Mouse (Mus musculus) midbrain, embryonic 10.5 days (tissue): ENCODE results near the gene Igll1. TPM values are rescaled to one million over a fixed set of nuclear protein-coding genes. Genes with fewer than 3 reads are reported as not detected.

Experiments
- DNase-seq: peaks from one replicate; pipeline ENCODE4 v3.0.0-alpha.2; 2017; ENCODE audit warnings: low spot score
- H3K27ac ChIP-seq: fragments of 300-500 bp; sonication (generic); replicated peaks from 2 replicates; pipeline ENCODE4 v1.5.1; 2016; ENCODE audit warnings: mild to moderate bottlenecking
- H3K27me3 ChIP-seq: fragments of 300-500 bp; sonication (generic); 2 replicates; pipeline ENCODE4 v1.6.1; 2016; ENCODE audit warnings: low read depth, mild to moderate bottlenecking; ENCODE audit not compliant: poor library complexity, severe bottlenecking
- H3K36me3 ChIP-seq: fragments of 300-500 bp; sonication (generic); 2 replicates; pipeline ENCODE4 v1.6.1; 2016; ENCODE audit warnings: mild to moderate bottlenecking, moderate library complexity
- H3K4me1 ChIP-seq: fragments of 300-500 bp; sonication (generic); 2 replicates; pipeline ENCODE4 v1.6.1; 2016
- H3K4me3 ChIP-seq: fragments of 300-500 bp; sonication (generic); 2 replicates; pipeline ENCODE4 v1.5.1; 2016; ENCODE audit warnings: mild to moderate bottlenecking, moderate library complexity
- H3K9me3 ChIP-seq: fragments of 300-500 bp; sonication (generic); replicated peaks from 2 replicates; pipeline ENCODE4 v1.6.1; 2016; ENCODE audit warnings: mild to moderate bottlenecking
- WGBS: fragments of 180-500 bp; shearing (Covaris S2); methylation state at CpG from one replicate; pipeline ENCODE4 v1.1.7; 2016; 5-methylcytosine and 5-hydroxymethylcytosine counted together
- polyA plus RNA-seq: library from polyadenylated mRNA; unstranded; fragments of >200 nt; fragmentation: Nextera tagmentation; extraction: Ambion mirVana; gene quantifications from 2 replicates; pipeline ENCODE4 v1.2.1, GENCODE M21; 2016

Gene Igll1
- polyA plus RNA-seq, 1 experiment from 2014 or later, result 0.17 TPM

DNA sequence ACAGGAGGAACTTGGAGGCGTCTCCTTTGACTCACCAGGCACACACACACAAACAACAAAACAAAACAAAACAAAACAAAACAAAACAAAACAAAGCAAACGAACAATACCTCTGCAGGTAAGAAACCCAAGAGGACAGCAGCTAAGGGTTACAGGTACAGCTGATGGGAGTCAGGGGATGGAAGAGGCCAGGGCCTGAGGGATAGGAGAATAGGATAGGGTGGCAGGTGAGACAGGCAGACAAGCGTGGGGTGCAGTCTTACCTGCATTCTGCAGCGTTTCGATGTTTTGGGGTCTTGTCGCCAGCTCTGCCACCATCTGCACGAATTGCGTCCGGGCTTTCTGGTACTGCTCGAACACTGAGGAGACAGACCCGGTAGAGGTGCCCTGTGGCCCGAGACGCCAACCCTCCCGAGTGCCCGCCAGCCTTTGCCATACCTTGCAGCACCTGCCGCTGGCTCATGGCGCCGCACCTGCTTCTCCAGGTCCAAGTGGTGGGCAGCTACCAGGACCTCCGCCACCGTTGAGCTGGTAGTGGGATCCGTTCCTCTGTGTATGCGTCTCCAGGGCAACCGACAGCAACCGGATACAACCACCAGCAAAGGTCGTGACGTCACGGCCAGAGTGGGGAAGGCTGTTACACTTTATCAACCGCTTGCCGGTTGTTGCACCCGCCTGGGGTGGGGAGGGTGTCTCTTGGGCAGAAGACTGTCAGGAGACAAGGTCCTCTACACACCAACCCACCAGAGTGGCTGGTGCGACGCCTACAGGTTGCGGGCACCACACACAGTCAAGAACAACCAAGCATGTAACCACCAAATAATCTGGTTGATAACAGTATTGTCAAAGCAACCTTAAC, 34.8 kb downstream of the Igll1 start, which contains the start of gene Spag6l:
TSS of gene Spag6l (minus strand) at position 700 of the 859 bp plus-strand sequence.
- Histone ChIP-seq H3K9me3 (no peaks in the 10 kb centered on the region), H3K4me1 (peaks cover 8% of the 10 kb centered on the region), H3K27ac (peak within 1 kb of the TSS; percentile 68), H3K4me3 (peak within 1 kb of the TSS; percentile 65), H3K36me3 (no peaks in the 10 kb centered on the region), H3K27me3 (no peaks in the 10 kb centered on the region)
- peak; percentile 71 for DNase-seq
- WGBS, result 9% methylated on average over 33 of the region's 33 CpGs

DNA sequence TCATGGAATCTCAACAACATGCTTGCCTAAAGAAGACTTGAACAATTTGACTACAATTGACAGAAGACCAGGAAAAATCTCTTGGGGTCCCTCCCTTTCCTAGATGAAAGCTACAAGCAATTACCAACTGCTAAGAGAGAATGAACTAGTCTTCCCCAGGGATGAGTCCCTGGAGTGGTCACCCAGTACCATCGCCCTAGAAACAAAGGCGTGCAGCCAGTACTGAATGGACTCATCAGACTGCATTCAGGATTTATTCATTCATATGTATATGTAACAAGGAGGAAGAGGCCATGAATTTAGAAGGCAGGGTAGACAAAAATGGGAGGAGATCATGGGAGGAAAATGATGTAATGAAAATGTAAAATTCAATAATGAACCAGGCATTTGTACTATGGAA, 37.6 kb downstream of the Igll1 start:
- DNase-seq, result no peak
- Histone ChIP-seq H3K27me3 (no peaks in the 10 kb centered on the region), H3K36me3 (no peaks in the 10 kb centered on the region), H3K4me3 (no peak overlapping the region), H3K4me1 (peaks cover 8% of the 10 kb centered on the region), H3K9me3 (no peaks in the 10 kb centered on the region), H3K27ac (no peak overlapping the region)
- 85% methylated on average over 2 of the region's 2 CpGs for whole genome bisulfite sequencing

DNA sequence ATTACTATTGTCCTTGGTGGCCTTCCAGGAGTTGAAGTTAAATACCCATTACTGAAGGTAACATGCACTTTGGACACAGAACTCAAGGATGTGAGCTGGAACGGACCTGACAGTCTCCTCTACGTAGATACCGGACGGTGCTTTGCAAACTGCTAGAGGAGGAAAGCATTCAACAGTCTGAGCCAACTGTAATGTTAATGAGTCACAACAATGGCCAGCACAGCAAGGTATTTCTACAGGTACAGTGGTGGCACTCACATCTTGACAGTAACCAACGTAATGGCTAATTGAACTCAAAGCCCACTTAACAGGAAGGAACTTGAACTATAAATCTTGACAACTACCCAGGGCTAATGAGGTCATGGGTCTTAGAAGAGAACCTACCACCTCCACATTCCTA, 38.3 kb downstream of the Igll1 start:
- H3K9me3 ChIP-seq, result no peaks in the 10 kb centered on the region
- no peaks in the 10 kb centered on the region for H3K27me3 ChIP-seq
- 32% methylated on average over 5 of the region's 5 CpGs for WGBS
- no peak for DNase-seq
- H3K4me1 ChIP-seq, result peaks cover 8% of the 10 kb centered on the region
- H3K36me3 ChIP-seq, result no peaks in the 10 kb centered on the region
- no peak overlapping the region for H3K4me3 ChIP-seq
- no peak overlapping the region for H3K27ac ChIP-seq

Other genes starting within 250 kb of the Igll1 start
- not detected in 2 replicates for gene Olfr19, start 187.6 kb downstream of the Igll1 start, polyA plus RNA-seq
- gene Spag6l, start 34.5 kb downstream of the Igll1 start, polyA plus RNA-seq, result 1.4 and 1.8 TPM in 2 replicates
- gene Top3b, start 6.8 kb upstream of the Igll1 start, polyA plus RNA-seq, result 60.5 and 69.0 TPM in 2 replicates
- 2.1 and 2.2 TPM in 2 replicates for gene Vpreb1, start 6.9 kb upstream of the Igll1 start, polyA plus RNA-seq
- gene Ppm1f, start 32.5 kb upstream of the Igll1 start, polyA plus RNA-seq, result 26.6 and 30.0 TPM in 2 replicates
- gene Mapk1, start 119.4 kb upstream of the Igll1 start, polyA plus RNA-seq, result 147 TPM in 2 replicates
- 99.1 and 109 TPM in 2 replicates for gene Ypel1, start 205.7 kb upstream of the Igll1 start, polyA plus RNA-seq
- 149 and 170 TPM in 2 replicates for gene Ppil2, start 247.3 kb upstream of the Igll1 start, polyA plus RNA-seq